Mouse (Mus musculus) left cerebral cortex, postnatal 10 days (tissue): ENCODE data around the gene Prr15. TPM values are rescaled to one million over a fixed set of nuclear protein-coding genes. Genes with fewer than 3 reads are reported as not detected.

Experiments used
- DNase-seq, 2 experiments: peaks; one replicate each; pipeline ENCODE4 v3.0.0; 2021 to 2022; ENCODE audit warnings: low spot score in 2 of 2, mixed read lengths in 1 of 2; ENCODE audit errors: extremely low spot score in 1 of 2
- intact Hi-C: fragments of 180-260 bp; cut with DNase I; formaldehyde crosslinking; loops from one replicate; pipeline ENCODE4 v1.15.1; 2025
- total RNA-seq, 2 experiments: library from RNA; stranded (reverse); gene quantifications; 2 replicates each; pipeline ENCODE4 v1.2.3; 2021

Prr15 gene
- 1 to 10 TPM; 1.4 to 2.3 TPM for total RNA-seq

GRCm38 (mm10) chr6:54325246-54325885 lies at the start of gene Prr15:
Gene Prr15 (plus strand): TSS chr6:54325835.
- intact Hi-C loops = no loop called here
- DNase-seq = no peak

DNA sequence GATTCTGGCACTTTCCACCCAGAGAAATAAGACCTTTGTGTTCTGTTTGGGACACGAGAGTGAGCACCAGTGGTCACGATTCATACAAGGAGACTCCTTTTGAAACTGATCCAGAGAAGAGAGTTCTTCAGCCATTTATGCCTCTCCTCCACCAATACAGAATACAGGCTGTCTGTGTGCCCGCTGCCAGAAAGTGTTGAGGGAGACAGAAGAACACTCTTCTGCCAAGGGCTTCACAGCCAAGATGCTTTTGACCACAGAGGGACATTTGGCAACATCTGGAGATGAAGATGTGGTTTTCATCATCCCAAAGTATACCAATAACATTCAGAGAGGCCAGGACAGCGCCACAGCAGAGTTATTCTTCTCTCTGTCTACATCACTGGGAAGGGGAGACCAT lies 48.4 kb upstream of the Prr15 start:
- DNase-seq = no peak
- intact Hi-C loops = no loop called here

DNA sequence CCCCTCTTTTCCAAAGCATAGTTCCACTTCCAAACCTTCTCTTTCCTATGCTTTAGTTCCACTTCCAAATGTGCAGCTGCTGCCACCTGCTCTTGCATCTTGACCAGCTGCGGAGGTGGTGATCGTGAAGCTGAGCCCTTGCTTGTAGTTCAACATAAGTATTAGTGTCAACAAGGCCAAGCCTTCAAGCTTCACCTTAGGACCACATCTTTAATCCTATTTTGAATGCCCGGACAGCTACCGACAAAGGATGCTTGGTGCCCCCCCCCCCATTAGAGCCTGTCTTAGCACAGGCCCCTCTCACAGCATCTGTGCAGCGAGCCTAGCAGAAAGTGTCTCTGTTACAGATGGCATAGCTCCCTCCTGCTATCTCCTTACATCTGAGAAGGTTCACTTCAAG lies 47.8 kb upstream of the Prr15 start:
- intact Hi-C loops = no loop called here
- DNase-seq = no peak

GRCm38 (mm10) chr6:54278613-54279012 lies 47.0 kb upstream of the Prr15 start:
- intact Hi-C loops = no loop called here
- no peak for DNase-seq

DNA sequence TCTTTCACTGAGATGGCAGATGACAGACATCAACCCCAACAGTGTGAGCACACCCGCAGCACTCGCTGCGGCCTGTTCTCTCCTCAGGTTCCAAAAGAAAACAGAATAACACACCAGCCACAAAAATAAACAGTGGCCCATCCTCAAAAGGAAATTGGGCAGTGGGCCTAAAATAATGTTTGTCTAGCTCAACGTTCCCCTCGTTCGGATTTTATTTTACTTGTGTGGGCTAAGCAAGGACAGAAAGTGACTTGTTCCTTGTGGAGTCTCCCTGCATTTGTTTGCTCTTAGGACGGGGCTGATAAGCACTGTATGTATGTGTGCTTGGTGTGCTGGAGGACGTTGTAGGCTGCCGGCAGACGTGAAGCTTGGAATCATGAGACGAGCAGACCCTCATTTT lies 46.2 kb upstream of the Prr15 start:
- intact Hi-C loops = no loop called here
- no peak for DNase-seq

DNA sequence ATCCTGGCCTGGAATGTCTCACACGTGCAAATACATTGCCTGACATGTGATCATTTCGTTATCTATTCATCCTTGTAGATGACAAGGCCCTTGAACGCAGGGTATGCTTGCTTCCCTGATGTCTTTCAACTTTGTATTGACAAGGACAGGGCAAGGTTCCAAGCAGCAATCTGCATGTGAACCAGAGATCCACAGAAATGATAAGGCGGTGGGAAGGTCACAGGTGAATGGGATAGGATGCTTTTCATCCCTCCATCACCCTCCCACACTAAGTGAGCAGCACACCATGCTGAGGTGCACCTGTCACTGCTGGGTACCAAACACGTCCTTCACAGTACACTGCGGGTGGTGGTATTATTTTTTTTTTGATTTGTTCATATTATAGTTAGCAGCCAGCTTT lies 45.4 kb upstream of the Prr15 start:
- no peak for DNase-seq
- intact Hi-C loops = no loop called here

DNA sequence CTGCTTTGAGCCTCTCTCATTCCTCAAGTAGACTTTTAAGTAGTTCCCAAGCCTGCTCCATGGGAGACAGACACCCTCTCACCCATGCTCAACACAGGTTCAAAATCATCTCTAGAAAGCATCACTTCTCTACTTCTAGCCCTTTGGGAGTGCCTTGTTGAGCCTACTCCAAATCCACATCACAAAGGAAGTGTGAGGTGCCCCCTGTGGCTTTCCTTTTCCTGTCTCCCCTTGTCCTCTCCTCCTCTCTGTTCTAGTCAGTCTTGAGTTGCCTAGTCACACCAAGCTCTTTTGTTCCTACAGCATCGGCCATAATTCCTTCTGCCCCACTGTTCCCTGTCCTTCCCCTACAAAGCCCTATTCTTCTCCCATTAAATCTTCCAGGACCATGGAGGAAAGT lies 42.3 kb upstream of the Prr15 start:
- DNase-seq = no peak

GRCm38 (mm10) chr6:54284167-54284711 lies 41.4 kb upstream of the Prr15 start:
- intact Hi-C loops = no loop called here
- DNase-seq = no peak

More for the DNA sequence above, 42.3 kb upstream of the Prr15 start:
- intact Hi-C loops = no loop called here

- intact Hi-C loops = no loop called here
- DNase-seq = no peak
Observed at GRCm38 (mm10) chr6:54286813-54287212, 38.8 kb upstream of the Prr15 start.

DNA sequence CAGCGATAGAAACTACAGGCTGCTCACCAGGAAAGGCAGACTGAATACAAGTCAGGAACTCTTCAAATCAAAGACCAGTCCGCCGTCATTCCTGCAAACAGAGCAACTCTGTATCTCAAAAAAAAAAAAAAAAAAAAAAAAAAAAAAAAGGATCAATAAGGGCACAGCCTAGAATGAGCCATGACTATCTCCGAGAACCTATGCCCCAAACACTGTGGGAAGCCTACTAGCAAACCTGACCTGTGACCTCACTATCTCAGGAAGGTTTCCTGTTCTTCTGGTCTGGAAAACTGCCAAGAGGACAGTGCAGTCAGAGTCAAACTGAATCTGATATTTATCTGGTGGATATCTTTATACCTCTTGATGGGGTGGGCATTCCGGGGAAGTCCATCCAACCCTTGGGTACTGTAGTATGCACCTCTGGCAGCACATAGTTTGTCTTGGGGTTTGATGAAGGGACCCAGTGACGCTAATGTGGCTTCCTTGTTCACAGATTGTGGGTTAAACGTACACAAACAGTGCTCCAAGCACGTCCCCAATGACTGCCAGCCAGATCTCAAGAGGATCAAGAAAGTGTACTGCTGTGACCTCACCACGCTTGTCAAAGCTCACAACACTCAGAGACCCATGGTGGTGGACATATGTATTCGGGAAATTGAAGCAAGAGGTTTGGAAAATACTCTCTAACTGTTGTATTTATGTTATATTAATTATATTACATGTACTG lies 35.7 kb upstream of the Prr15 start:
- intact Hi-C loops = no loop called here
- no peak for DNase-seq

DNA sequence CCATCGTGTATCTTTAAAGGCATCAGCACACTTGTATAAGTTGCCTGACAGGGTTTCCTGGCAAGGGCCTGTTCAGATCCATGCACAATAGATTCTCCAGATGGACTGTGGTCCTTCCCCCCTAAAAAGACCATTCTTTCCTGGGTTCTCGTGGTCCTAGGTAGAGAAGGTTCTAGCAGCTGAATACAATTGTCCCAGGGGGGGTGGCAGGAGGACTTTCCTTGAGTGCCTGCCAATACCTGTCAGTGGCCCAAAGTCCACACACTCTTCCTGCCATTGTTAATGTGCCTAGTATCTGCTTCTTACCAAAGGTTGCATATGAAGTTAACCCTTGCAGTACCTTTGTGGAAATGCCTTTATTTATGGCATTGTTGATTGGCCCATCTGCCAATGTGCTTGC lies 28.4 kb upstream of the Prr15 start:
- intact Hi-C loops = no loop called here
- DNase-seq = no peak

- intact Hi-C loops = no loop called here
Observed at GRCm38 (mm10) chr6:54299417-54299816, 26.2 kb upstream of the Prr15 start.

DNA sequence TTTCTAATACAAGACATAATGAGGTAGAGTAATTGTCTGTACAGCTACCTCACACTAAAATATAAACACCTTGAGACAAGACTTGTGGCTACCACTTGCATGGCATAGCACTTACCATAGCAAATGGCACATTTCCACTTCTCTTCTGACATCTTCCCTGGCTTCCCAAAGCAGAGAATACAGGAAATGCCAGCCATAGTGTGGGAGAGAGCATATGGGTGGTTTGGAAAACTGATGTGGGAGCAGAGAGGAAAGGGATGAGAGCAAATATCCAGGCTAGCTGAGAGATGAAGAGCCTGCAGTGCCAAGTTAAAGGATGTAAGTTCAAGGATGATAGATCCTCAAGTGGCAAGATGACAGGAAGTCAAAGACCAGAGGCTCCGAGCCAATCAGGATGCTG lies 19.9 kb upstream of the Prr15 start:
- no peak for DNase-seq
- intact Hi-C loops = no loop called here

More at GRCm38 (mm10) chr6:54299417-54299816, 26.2 kb upstream of the Prr15 start:
- peak in 1 of 2 experiments; percentile 59 for DNase-seq

DNA sequence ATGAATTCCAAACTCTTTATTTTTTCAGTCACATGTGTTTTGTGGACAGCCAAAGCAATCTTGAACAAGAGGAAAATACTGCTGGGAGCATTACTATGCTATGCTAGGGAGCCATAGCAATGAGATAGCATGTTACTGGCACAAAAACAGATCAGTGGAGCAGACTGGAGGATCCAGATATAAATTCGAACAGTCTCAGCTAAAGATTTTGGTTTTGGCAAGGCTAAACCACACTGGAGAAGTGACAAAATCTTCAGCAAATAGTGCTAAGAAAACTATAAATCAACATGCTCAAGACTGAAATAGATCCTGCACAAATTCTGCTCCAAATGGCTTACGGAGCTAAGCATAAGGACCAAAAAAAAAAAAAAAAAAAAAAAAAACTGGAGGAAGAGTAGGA lies 12.6 kb upstream of the Prr15 start:
- intact Hi-C loops = no loop called here
- DNase-seq = peak in 1 of 2 experiments; percentile 36

DNA sequence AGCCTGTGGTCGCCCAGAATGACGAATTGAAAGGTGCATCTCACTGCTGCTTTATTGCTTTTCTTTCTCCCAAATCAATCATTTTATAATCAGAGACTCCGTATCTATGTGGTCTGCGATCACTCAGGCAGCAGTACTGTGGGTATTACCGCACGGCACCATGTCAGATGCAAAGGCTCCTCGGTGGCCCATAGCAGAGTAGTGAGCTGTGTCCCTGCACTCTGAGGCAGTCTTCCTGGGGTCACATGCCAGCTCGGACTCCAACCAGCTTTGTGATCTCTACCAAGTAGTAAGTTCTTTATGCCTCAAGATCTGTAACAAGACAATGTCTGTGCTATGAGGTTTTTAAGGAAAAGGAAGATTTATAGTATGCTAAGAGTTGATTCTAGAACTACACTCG lies 7.0 kb upstream of the Prr15 start:
- no peak for DNase-seq
- intact Hi-C loops = no loop called here

DNA sequence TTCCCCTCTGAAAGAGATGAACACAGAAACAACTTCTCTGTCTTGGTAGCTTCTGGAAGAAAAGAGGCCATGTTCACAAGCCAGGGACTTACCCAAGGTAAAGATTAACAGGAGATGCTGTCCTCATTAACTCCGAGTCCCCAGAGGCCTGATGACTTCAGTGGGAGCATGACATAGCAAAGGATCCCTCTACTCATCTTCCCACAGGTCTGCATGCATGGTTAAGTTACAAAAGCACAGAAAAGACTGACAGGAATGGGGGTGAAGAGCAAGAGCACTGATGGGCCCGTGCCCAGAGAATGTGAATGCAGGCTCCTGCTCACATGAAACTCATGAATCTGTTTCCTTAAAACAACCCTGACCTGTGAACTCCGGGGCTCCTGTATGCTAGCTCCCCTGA lies 6.4 kb upstream of the Prr15 start:
- DNase-seq = no peak
- intact Hi-C loops = no loop called here

GRCm38 (mm10) chr6:54320236-54320635 lies 5.4 kb upstream of the Prr15 start:
- intact Hi-C loops = no loop called here
- DNase-seq = no peak

DNA sequence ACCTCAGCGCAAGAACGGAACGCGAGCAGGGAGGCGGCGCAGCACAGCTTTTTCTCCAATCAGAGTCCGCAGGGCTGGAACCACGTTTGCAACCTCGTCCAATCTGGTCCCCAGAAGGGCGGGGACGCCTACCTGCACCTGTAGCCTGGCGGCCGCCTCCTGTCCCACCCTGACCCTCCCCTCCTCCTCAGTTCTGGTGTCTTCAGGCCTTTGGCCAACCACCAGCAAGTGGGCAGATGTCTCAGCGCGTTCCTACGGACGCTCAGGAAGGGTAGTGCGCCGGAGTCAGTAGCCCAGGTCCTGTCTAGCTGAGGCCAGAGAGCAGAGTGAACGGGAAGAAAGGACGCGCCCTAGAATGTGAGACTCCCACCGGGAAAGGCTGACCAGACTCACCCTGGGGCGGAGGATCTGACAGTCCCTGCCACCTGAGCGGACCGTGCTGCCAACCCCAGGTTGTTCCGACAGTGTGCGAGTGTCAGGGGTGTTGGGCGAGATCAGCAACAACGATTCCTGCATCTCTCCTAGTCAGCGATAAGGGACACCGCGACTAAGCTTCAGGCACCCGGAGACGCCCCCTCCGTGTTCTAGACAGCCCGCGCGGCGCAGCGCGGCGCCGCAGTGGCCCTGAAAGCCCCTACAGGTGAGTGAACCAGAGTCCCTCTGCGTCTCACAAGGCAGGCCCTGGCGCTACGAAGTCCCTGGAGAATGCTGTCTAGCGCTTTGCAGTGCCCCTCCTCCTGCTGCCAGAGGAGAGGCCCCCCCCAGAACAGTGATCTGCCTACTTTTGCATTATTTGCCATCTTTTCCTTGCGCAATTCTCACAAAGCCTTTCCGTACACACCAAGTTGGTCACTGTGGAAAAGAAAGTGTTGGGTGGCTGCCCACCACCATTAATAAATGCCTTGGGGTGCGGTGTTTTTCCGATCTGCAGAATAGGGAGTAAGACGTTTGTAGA lies 1.3 kb downstream of the Prr15 start:
- intact Hi-C loops = no loop called here
- DNase-seq = peak; percentile 46 to 59

DNA sequence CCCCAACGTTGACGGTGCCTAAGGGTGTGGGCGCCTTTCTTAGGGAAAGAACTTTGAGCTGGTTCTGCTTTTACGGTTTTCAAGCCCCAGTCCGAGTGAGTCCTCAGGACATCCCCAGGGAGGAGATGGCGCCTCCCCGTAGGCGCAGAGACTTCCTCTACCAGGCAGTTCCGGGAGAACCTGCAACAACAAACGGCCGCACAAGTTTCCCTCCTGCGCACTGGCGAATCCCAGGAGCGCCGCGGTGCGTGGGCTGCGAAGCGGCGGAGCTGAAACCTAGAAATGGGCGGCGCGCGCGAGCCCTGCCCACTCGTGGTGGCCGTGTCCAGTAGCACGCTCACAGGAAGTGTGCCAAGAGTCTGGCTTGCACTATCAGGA lies 2.0 kb downstream of the Prr15 start:
- peak in 1 of 2 experiments; percentile 72 for DNase-seq
- intact Hi-C loops = no loop called here
